Mouse (Mus musculus) ovary, postnatal 10 days (tissue): ENCODE results near the gene Klk1.
A peak's percentile ranks its signal among the peaks of the same experiment; 100 is the strongest.
"Not testable (repeated sequence)": the region's sequence is repeated elsewhere in the genome, so short reads cannot be mapped to it uniquely, and the experiment has no call there.

ENCODE experiments used
- DNase-seq: peaks from one replicate; pipeline ENCODE4 v3.0.0; 2022; ENCODE audit warnings: low spot score

The Klk1 gene

GRCm38 (mm10) chr7:44225076-44225475 lies at the start of gene Klk1:
TSS of gene Klk1 (plus strand) at chr7:44225360.
- DNase-seq, result no peak

GRCm38 (mm10) chr7:44179299-44180045 lies 45.7 kb upstream of the Klk1 start:
- DNase-seq, result no peak

GRCm38 (mm10) chr7:44186516-44186915 lies 38.6 kb upstream of the Klk1 start:
- not testable (repeated sequence) for DNase-seq

- not testable (repeated sequence) for DNase-seq
Measured at GRCm38 (mm10) chr7:44187936-44188335, 37.2 kb upstream of the Klk1 start, which contains the start of gene Klk1b24. TSS of gene Klk1b24 (plus strand) at chr7:44188236.

GRCm38 (mm10) chr7:44193466-44193865 lies 31.7 kb upstream of the Klk1 start:
- not testable (repeated sequence) for DNase-seq

- DNase-seq, result no peak
Measured at GRCm38 (mm10) chr7:44197891-44198290, 27.3 kb upstream of the Klk1 start, which contains the start of gene Klk1b3. TSS of gene Klk1b3 (plus strand) at chr7:44198191.

GRCm38 (mm10) chr7:44207135-44207534 lies 18.0 kb upstream of the Klk1 start, which contains the start of gene Klk1b4:
TSS of gene Klk1b4 (plus strand) at chr7:44207435.
- not testable (repeated sequence) for DNase-seq

GRCm38 (mm10) chr7:44208307-44208706 lies 16.9 kb upstream of the Klk1 start:
- no peak for DNase-seq

- no peak for DNase-seq
Measured at GRCm38 (mm10) chr7:44215645-44216044, 9.5 kb upstream of the Klk1 start, which contains the start of gene Klk1b5. TSS of gene Klk1b5 (plus strand) at chr7:44215945.

GRCm38 (mm10) chr7:44221601-44222000 lies 3.6 kb upstream of the Klk1 start:
- not testable (repeated sequence) for DNase-seq

- not testable (repeated sequence) for DNase-seq
Measured at GRCm38 (mm10) chr7:44222335-44222734, 2.8 kb upstream of the Klk1 start.

- no peak for DNase-seq
Measured at GRCm38 (mm10) chr7:44235909-44236308, 10.7 kb downstream of the Klk1 start, which contains the start of gene Gm36864. TSS of gene Gm36864 (plus strand) at chr7:44236177.

GRCm38 (mm10) chr7:44239913-44240312 lies 14.8 kb downstream of the Klk1 start:
- DNase-seq, result no peak

GRCm38 (mm10) chr7:44240712-44241111 lies 15.6 kb downstream of the Klk1 start:
- no peak for DNase-seq

GRCm38 (mm10) chr7:44241163-44241562 lies 16.0 kb downstream of the Klk1 start:
- no peak for DNase-seq

GRCm38 (mm10) chr7:44244080-44244479 lies 18.9 kb downstream of the Klk1 start:
- no peak for DNase-seq

GRCm38 (mm10) chr7:44246055-44246983 lies 21.2 kb downstream of the Klk1 start, which contains the start of the genes 1700028J19Rik and 2410002F23Rik:
TSS of gene 1700028J19Rik (minus strand) at chr7:44246695.
TSS of gene 2410002F23Rik (plus strand) at chr7:44246722.
- peak; percentile 88 for DNase-seq

GRCm38 (mm10) chr7:44246984-44247470 lies 21.9 kb downstream of the Klk1 start:
- DNase-seq, result no peak

- DNase-seq, result no peak
Measured at GRCm38 (mm10) chr7:44247971-44248370, 22.8 kb downstream of the Klk1 start.

- no peak for DNase-seq
Measured at GRCm38 (mm10) chr7:44249248-44249647, 24.1 kb downstream of the Klk1 start.

GRCm38 (mm10) chr7:44250732-44251275 lies 25.6 kb downstream of the Klk1 start:
- not testable (repeated sequence) for DNase-seq
